Mouse (Mus musculus): ENCODE measurements around the gene Arid1b.

Arid1b gene

DNA sequence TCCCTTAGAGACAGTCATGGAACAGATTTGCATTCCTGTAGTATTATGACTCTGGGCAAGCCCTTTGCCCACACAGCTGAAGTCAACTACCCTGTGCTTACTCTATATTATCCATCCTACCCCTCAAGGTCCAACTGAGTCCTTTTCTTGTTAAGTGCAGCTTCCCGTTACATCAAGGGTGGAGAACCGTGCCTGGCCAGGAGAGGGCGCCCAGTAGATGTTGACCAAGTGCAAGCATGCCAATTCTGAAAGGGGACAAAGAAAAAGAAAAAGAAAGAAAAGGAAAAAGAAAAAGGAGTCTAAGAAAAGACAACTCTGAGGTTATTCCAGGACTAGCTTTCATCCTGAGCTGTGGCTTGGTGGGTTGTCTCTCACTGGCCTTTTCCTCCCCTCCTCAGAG, 258.3 kb downstream of the Arid1b start:
- peak; percentile 88 for DNase-seq

DNA sequence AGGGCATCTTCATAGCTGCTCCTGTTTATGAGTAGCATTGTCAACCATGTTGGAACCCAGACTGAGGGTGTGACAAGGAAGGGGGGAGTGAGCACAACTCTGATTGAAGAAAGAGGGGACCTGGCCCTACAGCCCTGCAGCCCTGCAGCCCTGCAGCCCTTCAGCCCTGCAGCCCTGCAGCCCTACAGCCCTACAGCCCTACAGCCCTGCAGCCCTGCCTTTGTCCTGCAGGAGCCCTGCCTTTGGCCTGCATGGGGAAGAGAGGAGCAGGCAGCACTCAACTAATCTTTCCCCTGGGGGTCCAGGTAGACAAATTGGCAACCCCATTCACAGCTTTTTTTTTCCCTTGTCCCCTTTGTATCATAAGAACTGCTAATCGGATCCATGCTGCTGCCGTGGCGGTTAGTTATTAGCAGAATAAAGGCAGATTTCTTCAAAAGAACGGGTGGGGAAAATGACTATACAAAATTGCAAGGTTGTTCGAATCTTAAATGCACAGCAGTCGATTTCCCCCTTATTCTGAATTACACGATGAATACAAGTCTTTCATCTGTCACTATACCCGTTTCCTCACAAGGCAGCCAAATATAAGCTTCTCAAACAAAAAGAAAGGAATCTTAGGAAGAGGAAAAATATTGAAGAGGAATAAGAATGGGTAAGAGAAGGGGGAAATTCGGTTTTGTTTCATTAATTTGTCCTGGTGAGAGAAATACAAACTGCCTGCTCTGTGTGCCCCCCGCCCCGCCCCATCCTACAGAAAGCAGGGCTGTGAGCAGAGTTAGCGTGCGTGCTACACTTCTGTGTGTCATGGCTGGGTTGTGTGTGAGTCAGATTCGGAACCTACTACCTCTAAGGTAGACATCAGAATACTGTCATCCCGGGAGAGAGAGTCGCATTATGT, 260.8 kb downstream of the Arid1b start:
- no peak for DNase-seq

DNA sequence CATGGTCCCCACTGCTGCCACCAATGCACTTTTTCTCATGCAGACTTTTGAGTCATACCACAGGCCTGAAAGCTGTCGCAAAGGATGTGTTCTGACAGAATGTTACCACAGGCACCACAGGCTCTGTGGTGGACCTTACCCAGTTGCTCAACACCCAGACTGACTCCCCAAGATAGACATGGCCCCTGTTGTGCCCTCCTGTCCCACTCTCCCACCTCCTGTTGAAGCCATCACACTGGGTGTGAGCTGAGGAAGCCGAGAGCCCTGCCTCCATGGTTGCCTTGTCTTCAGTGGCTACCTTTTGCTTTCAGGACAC, 261.4 kb downstream of the Arid1b start:
- DNase-seq = no peak

DNA sequence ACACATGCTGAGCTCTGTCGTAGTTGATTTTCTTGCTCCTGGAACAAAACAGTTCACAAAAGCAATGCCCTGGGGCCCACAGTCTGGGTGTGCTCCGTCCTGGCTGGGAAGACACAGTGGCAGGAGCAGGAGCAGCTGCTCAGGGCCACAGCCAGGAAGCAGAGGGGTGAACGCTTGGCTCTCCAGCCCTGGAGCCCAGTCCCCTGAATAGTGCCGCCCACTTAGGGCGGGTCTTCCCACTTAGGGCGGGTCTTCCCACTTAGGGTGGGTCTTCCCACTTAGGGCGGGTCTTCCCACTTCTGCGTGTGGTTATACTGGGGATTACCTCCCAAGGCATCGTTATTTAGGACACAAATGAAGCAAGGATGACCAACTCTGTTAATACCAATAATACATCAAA, 264.8 kb downstream of the Arid1b start:
- DNase-seq = no peak

DNA sequence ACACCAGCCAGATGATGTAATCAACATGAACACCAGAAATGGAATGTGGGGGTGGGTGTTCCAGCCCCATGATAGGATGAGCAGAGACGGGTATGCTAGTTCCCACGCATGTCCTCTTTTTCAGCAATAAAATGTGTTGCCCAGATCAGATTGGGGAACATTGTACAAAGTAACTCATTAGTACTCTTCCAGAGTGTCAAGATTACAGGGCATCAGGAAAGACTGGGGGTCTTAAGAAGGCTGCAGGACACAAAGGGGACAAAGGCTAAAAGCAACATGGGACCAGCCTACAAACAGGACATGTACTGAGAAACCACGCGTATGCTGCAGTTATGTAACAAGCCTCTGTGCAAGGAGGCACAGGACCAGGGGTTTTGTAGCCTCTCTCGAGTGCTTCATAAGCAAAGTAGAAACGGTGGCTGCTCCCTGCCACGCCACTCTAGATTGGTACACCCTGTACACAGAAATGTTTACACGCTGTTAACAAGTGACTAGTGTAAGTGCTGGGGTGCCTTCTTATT, 267.1 kb downstream of the Arid1b start:
- DNase-seq = no peak

DNA sequence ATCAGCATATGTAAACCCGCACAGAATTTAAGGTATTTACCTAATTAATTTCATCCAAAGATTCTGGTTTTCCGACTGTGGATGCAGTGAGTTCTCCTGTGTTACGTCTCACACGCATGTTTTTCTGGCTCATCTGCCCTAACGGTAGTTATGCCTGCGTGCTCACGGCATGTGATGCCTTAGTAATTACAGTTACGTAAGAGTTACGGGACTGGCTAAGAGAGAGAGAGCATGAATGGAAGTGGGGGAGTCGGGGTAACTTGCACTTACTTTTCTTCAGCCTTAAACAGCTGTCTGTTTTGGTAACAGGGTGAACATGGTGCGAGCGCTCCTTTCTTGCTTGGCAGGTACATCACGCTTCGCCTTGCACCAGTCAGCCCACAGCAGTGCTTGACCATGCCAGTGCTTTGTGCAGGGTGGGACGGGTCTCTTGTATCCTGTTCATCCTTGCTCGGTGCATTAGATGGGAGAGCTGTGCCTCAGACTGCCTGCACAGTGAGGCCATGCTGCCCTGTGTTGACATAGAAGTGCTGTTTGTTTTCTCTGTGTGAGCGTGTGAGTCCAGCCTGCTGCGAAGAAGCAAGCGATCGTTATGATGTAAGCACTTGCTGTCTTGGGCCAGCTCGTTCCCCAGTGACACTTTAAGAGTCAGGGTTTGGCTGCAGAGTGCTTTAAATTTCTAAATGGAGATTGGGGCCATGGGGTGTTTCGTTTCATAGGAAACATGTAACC, 267.9 kb downstream of the Arid1b start:
- peak in 1 of 2 experiments; percentile 39 for DNase-seq

DNA sequence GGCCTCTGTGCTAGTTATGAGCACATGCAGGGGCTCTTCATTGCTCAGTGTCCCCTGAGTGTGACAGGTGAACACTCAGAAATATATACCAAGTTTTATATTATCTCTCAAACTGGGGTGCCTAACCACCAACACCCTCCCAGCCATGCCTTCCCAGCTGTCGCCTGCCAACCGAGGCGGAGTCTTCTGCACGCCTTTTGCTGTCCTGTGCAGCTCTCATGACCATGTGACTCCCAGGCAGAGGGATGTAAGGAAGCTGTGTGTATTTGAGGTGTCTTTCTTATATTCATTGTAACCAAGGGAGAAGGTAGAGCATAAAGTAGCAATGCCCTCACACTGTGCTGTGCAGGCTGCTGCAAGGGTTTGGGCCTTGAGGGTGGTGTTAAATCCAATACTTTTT, 268.7 kb downstream of the Arid1b start:
- no peak for DNase-seq

DNA sequence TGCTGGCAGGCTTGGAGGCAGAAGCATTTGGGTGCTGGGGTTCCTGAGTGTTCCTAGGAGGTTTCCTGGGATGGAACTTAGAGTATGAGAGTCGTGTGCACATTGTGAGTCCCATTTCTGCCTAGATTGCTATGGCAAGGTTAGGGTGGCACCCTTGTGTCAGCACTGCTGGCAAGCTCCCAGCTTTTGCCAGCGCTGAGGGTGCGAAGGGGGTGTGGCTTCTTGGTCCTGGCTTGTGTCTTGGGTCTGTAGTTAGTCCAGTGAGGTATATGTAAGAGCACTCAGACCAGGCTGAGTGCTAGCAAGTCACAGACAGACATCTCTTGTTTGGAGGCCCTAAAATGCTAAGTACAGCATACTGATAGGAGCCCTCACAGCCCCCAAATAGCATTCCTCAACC, 270.7 kb downstream of the Arid1b start:
- DNase-seq = no peak

DNA sequence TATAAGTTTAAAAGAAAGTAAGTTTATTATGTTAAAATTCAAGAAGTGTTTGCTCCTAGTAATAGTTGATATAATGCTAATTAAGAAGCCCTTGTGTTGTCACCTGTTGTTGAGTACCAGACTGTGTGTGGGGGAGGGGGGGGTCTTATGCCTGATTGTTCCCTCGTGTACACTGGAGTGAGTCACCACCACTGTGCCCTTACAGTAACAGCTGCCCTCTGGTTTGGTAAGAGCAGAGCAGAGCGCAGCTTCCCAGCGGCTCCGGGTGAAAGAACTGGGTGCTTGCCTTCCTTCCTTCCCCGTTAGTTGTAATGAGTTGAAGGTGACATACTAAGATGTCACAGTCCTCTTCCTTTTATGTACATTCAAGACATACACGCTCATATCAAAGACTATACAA, 271.5 kb downstream of the Arid1b start:
- DNase-seq = no peak

DNA sequence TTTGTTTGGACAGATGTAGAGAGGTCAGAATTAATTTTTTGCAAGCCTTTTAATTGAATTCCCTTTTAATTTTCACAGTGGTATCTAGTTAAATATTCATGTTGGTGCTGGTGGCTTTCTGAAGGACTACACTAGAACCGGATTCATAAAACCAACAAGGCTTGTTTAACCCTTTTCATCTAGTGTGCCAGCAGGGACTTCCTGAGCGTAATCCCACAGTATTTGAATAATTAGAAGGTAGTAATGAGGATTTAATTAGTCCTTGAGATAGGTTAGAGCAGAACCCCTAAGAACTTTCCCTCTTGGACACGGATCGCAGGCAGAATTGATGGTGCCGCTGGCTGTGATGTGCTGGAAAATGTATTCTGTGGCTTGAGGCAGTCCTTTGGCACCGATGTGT, 273.6 kb downstream of the Arid1b start:
- DNase-seq = no peak

DNA sequence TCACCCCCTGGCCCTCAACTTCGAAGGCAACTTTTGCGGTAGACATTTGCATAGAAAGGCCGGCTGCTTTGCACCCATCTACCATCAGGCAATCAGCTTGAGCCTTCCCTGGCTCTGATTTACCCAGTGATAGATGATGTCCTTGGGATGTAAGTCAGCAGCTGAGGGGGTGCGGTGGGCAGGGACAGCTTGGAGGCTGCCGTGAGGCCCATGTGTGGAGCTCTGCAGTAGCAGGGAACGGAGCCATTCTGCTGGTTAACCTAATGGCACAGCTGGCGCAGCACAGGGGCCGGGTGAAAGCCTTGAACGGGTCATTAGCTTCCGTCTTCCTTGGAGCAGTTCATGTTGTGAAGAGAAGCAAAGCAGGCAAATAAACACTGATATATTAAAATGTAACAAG, 275.2 kb downstream of the Arid1b start:
- DNase-seq = peak; percentile 28 to 56

DNA sequence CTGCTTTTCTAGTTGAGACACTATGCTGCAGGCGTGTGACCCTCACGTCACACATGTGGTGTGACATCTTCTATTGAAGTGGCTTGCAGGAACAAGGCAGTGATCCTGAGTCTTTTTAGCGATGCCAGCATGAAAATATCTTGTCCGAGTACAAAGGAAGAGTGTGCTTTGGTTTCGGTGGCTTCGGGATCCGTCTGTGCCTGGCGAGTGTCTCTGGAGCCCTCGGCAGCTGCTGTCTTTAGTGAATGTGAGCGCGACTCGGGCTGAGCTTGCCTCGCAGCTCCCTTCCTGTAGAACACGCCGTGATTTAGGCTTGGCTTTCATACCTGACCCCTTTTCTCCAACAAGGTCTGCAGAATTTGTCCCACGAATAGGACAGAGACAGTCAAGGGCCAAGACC, 275.6 kb downstream of the Arid1b start:
- no peak for DNase-seq

DNA sequence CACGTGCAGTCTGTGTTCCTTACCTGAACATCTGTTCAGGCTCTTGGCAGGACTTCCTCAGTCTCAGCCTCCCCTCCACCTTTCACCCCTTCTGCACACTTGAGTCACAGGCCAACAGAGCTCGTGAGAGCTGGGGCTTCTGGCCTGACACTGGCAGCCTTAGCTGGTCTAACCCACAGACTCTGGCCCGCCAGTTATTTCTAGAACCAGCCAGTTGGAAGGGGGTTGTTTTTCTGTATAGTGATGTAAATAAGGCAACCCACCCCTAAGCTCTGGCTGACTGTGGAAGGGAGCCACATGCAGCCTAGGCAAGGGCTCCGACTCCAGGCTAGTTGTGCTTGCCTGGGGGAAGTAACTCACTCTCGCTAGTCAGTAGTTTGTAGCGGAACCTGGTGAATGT, 276.7 kb downstream of the Arid1b start:
- no peak for DNase-seq

DNA sequence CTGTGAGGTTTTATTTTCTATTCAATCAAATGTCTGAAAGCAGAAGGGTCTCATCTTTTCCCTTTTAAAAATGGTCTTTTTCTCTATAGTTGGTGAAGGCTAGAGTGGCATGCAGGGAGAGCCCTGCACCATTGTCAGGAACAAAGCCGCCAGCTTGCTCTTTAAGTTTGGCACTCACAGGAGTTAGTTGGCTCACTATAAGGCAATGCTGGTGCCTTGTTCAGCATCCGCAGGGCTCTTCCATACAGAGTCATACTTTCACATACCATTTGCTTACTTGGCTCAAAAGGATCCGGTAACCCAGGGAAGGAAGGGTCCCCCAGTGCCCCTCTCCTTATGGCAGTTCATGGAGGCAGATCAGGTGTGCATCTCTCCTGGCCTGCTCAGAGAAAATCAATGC, 279.0 kb downstream of the Arid1b start:
- no peak for DNase-seq

DNA sequence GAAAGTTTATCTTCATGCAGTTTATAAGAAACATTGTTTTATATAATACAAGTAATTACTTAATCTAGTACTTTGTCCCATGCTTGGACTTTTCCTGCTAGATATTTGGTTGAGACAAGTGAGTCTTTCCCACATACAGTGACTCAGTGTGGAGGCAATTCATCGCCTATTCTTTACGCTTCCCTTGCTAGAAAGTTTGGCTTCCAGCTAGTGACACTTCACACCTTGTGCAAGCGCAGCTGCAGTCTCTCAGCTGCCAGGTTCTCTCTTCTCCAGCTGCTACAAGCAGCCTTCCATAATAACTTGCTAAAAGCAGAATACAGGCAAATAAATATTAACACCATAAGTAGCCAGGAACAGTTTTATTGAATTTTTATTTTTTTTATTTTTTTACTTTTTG, 279.6 kb downstream of the Arid1b start:
- no peak for DNase-seq

DNA sequence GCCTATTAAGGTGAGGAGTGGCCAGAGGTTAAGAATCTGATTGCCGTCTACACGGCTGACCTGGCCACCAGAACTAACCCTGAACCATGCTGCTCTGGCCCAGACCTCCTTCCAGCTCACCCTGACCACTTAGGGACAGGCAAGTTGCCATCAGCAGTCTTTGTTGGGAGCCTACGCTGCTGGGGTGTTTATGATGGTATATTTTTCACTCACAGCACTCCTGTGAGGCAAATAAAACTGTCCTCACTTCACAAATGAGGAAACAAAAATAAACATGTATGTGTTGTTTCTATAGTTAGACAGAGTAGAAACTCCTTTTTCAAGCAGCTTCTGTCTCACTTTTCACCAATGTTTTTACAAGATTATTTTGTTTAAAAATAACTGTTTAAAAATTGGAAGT, 280.3 kb downstream of the Arid1b start:
- no peak for DNase-seq

DNA sequence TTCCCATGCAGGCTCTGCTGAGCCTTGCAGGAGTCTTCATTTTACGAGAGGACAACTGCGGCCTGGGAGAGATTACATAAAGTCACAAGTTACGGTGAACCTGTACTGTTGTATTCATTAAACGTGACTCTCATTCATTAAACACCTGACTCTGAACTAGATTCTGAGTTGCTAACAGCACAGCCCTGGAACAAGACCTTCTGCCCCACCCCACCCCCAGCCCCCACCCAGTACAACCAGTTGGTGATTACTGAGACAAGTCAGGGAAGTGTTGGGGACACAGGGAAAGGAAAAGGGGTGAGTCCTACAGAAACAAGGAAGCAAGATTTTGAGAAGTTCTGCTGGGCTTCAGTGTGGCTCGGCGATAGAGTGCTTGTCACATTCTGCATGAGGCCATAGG, 281.6 kb downstream of the Arid1b start:
- no peak for DNase-seq

DNA sequence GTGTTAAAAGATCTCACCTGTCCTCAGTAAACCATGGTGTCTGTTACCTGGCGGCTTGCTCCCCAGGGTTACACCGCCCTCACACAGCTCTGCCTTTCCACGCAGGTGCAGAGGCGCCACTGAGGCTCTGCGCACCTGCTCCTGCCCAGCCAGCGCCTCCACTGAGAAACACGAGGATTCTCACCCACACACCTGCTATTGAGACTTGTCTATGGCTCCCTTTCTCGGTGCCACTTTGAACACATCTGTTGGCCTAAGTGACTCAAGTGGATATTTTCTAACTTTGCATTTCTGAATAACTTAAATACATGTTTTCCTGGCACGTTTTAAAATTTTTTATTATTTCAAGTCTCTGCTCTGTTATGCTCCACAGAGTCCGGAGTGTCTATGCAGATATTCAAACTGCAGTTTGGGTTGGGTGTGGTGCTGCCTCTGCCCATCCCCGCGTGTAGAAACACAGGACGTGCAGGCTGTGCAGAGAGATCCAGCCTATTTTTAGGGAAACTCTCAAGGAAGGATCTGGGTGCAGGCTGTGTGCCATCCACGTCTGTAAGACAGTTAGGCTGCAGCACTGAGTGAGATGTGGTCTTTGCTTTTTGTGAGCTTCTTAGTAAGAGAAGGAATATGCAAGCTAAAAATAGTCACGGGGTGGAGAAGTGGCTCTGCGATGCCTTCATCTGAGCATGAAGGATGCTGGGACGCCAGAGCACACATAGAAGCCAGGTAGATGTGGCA, 283.2 kb downstream of the Arid1b start:
- DNase-seq = no peak

DNA sequence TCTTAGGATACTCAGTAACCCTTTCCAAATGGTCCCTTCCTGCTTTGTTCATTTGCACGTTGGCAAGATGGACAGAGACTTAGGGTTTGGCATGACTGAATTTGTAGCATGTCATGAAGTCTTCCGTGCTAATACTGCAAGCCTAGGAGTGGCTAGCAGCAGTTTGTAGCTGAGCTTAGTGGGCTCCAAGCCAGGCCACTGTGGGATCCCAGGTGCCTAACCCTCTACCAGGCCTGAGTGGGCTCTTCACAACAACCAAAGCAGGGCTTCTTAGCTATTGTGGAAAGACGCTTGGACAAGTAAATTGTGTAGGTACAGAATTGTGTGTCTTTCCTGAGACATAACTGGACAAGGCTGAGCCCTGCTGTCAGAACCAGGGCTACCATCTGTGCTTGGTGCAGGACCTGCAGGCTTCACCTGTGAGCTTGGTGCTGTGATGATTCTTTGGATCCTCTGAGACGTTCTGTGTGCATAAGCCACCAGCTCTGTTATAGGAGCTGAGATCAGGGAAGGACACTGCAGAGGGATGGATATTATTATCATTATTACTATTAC, 286.4 kb downstream of the Arid1b start:
- DNase-seq = no peak

DNA sequence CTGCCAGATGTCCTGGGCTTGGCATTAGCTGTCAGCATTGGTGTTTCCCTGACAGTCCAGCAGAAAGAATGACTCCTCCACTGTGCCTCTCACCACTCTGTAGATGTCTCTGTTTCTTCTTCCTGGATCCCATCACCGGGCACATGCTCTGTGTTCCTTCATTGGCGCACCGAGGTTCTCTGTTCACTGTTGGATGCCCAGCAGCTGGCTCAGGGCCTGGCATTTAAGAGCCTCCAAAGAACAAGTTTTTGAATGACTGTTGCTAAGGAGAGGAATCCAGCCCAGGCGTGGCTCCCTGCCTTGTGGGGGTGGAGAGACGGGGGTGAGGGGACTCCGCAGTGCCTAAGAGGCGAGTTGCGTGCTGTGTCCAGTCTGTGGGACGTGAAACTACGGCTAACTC, 290.7 kb downstream of the Arid1b start:
- no peak for DNase-seq

DNA sequence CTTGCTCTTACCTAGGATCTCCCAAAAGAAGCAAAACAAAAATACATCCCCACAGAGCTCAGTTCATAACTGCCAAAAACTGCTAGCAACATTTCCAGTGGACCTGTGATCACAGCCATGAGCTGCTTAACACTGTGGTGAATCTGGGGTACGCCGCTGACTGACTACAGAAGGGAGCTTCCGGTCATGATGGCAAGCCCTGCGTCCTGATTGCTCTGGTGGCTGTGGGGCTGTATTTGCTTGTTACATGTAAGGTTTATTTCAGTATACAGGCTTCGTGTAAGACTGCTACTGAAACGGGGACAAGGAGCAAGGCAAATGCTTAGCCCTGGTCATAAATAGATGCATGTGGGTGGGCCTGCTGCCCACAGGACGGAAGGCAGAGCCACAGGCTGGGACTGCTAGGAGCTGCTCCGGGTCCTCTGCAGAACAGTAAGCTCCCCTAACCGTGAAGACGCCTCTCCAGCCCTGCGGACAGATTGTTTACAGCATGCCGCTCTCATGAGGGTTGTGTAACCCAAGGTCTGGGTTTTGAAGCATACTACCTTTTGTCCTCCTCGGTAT, 291.8 kb downstream of the Arid1b start:
- no peak for DNase-seq

DNA sequence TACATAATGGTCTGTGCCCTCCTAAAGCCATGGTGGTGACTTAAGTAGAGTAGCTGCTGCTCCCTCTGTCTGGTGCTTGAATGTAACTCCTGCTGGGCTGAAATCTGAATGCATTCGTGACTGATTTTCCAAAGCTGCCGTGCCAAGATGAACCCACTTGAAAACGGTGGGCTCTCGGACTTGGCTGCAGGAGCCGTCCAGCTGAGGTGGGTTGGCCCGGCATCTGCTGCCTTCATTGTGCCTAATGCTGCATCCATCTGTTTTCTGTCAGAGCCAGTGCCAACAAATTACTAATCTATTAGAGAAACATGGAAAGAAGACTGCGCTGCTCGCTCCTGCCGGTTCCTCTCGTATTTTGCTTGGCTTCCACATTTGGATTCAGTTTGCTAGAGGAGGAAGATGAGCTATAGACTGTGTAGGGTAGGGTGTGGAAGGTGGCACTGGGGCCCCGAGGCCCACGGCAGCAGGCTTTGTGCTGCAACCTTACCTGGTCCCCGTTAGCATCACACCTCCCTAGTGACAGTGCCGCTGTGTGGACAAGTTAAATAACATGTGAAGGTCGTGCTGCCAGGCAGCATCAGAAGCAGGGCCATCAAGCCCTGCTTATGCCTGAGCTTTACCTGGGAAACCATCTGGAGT, 292.6 kb downstream of the Arid1b start:
- DNase-seq = no peak
